Mouse (Mus musculus): ENCODE results near the gene Ms4a7. TPM values are rescaled to one million over a fixed set of nuclear protein-coding genes. Genes with fewer than 3 reads are reported as not detected.
"Not testable (repeated sequence)": the region's sequence is repeated elsewhere in the genome, so short reads cannot be mapped to it uniquely, and the experiment has no call there.

Gene Ms4a7
- polyA plus RNA-seq, 1 experiment from 2014 or later = 3.8 TPM

DNA sequence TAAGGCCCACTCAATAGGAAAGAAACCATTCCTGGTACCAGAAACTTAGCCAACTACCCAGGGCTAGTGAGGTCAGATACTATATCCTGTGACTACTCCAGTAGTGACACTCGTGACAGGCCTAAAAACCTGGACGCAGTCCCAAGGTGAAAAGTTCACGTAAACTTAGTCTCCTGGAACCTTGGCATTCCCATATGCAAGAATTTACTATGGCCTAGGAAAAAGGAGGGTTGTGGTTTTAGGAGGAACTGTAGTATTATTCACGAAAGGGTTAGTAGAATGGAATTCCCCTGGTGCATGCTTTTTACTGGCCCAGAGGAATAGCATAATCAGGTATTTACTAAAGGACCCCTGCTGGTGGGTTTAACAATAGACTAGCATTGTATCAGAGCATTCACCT lies 19.2 kb downstream of the Ms4a7 start:
- H3K27me3 ChIP-seq (replicated peaks) = no peaks in the 10 kb centered on the region
- no peak overlapping the region for H3K4me3 ChIP-seq
- no peak for ATAC-seq (replicated peaks)
- H3K9me3 ChIP-seq = no peaks in the 10 kb centered on the region
- H3K4me1 ChIP-seq = no peaks in the 10 kb centered on the region
- no peaks in the 10 kb centered on the region for H3K36me3 ChIP-seq (replicated peaks)
- no peak overlapping the region for H3K4me2 ChIP-seq
- H3K27ac ChIP-seq = no peak overlapping the region
- WGBS = 92% methylated on average over 4 of the region's 4 CpGs
- H3K9ac ChIP-seq = no peak overlapping the region

DNA sequence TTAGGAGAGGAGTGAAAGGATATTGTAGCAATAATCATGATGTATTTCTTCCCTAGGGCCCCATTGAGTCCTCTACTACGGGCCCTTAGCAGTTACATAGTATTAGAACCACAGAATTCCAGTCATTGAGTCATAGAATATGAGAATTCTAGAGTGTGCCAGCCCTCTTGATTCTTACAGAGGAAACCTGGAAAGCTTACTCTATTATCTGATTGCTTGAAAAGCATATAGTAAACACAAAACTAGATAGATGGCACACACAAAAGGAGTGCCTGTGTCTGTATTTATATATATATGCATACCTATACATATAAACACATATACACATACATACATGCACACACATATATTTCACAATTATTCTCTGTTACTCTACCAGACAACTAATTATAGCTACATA lies 21.6 kb downstream of the Ms4a7 start, which contains the start of gene Ms4a14:
Gene Ms4a14 (minus strand): TSS at position 101 of the 400 bp plus-strand sequence.
- WGBS = 78% methylated on average over 1 of the region's 1 CpGs

DNA sequence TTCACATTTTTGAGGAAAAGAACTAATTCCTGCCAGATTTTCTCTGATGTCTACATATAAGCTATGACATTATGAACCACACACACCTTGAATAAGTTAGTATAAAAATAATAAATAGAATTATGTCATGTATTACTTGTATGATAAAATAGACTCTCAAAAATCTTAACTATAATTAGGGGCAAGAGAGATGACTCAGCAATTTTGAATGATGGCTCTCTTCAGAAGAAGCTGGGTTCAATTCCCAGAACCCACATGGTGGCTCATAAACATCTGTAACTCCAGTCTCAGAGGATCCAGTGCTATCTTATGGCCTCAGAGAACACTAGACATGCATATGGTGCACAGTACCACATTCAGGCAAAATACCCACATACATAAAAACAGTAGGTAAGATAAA lies 27.1 kb downstream of the Ms4a7 start:
- no peak for ATAC-seq (replicated peaks)
- no peak overlapping the region for H3K27ac ChIP-seq
- H3K27me3 ChIP-seq (replicated peaks) = no peaks in the 10 kb centered on the region
- no peaks in the 10 kb centered on the region for H3K4me1 ChIP-seq
- H3K4me2 ChIP-seq = no peak overlapping the region
- H3K36me3 ChIP-seq (replicated peaks) = no peaks in the 10 kb centered on the region
- H3K9me3 ChIP-seq = no peaks in the 10 kb centered on the region
- H3K4me3 ChIP-seq = no peak overlapping the region
- no peak overlapping the region for H3K9ac ChIP-seq

More for the DNA sequence above, 21.6 kb downstream of the Ms4a7 start, which contains the start of gene Ms4a14:
- H3K36me3 ChIP-seq (replicated peaks) = no peaks in the 10 kb centered on the region
- H3K9me3 ChIP-seq = no peaks in the 10 kb centered on the region
- H3K27me3 ChIP-seq (replicated peaks) = no peaks in the 10 kb centered on the region
- no peak within 1 kb of the TSS for H3K4me3 ChIP-seq
- H3K27ac ChIP-seq = no peak within 1 kb of the TSS
- no peaks in the 10 kb centered on the region for H3K4me1 ChIP-seq
- H3K4me2 ChIP-seq = no peak within 1 kb of the TSS
- H3K9ac ChIP-seq = no peak within 1 kb of the TSS
- ATAC-seq (replicated peaks) = no peak

DNA sequence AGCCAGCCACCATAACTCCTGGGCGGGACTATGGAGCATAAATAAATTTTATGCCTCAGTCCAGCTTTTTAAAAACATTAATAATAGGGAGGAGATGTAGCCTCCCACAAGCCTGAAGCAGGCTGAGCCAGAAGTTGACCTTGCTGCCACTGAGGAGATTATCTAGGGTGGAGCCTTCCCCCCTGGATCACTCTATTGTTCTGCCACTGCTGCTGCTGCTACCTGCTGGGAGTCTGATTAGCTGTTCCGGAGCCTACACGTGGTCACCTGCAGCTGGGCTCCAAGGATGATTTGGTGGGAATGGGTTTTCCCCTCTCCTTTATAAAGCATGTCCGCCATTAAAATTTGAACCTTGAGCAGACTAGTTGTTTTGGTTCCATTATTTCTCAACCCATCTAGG lies 36.4 kb downstream of the Ms4a7 start:
- not testable (repeated sequence) for H3K4me2 ChIP-seq

DNA sequence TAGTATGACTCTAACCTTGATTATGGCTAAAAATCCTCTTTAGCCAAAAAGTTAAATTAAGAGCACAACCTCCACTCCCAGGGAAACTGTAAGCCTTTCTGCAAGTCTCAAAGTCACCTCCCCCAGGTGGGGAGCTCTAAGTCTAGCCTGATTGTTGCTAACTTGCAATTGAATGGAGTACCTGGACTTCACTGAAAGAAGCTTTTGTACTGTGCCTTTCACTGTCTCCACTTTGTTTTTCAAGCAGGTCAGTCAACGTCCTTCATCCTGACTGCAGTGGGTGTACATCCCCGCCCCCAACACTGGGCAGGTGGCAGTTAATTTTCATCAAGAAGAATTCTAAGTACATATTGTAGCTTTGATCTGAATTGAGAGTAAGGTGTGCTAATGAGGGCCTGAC lies 37.0 kb downstream of the Ms4a7 start:
- H3K27ac ChIP-seq = no peak overlapping the region
- no peaks in the 10 kb centered on the region for H3K9me3 ChIP-seq
- H3K36me3 ChIP-seq (replicated peaks) = no peaks in the 10 kb centered on the region
- no peak overlapping the region for H3K9ac ChIP-seq
- H3K27me3 ChIP-seq (replicated peaks) = no peaks in the 10 kb centered on the region
- no peaks in the 10 kb centered on the region for H3K4me1 ChIP-seq
- ATAC-seq (replicated peaks) = no peak
- WGBS = 38% methylated on average over 2 of the region's 2 CpGs
- no peak overlapping the region for H3K4me2 ChIP-seq
- no peak overlapping the region for H3K4me3 ChIP-seq

More for the DNA sequence above, 36.4 kb downstream of the Ms4a7 start:
- H3K36me3 ChIP-seq (replicated peaks); H3K9me3 ChIP-seq; ATAC-seq (replicated peaks); H3K4me3 ChIP-seq; H3K27me3 ChIP-seq (replicated peaks); H3K9ac ChIP-seq; H3K27ac ChIP-seq; H3K4me1 ChIP-seq: not testable (repeated sequence)
- WGBS = 41% methylated on average over 4 of the region's 4 CpGs

DNA sequence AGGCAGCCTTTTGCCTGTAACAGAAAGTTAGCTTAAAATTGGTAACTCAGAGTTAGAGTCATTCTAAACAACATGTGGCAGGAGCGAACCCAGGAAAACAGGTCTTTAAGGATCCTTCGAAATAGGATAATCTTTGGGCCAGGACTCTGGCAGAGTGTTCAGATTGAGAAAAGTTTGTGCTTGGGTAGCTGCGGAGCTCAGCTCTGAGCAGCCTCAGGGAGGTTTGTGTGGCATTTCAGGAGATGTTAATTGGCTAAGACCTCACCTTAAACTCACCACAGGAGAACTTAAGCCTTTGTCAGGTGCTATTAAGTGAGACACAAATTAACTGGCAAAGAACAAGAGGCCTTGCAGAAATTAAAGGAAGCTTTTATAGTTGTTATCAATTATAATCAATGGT lies 42.3 kb downstream of the Ms4a7 start:
- not testable (repeated sequence) for H3K4me1 ChIP-seq; H3K27ac ChIP-seq; H3K36me3 ChIP-seq (replicated peaks); ATAC-seq (replicated peaks); H3K9ac ChIP-seq; H3K9me3 ChIP-seq; H3K27me3 ChIP-seq (replicated peaks)
- H3K4me2 ChIP-seq = peak overlapping the region; percentile 56
- 10% methylated on average over 3 of the region's 3 CpGs for WGBS
- peak overlapping the region; percentile 38; the same call in 1 of the 2 replicates for H3K4me3 ChIP-seq

DNA sequence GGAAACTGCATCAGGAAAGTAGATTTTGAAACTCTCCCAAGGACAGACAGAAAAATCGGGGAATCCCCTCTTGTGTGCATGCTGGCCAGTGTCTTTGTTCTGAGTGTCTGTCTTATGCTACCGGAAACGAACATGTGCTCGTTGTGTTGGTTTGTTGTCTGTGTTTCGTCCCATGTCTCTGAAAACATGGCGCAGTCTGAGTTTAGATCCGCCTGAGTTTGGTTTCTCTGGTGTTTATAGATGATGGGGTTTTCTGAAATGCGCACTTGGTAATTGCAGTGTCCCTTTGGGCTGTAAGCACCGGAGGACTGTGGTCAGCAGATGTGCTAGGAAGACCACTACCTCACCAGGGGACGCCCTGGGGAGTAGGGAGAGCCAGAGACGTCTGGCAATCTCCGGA lies 43.0 kb downstream of the Ms4a7 start:
- peak overlapping the region; percentile 38 for H3K4me3 ChIP-seq
- H3K9ac ChIP-seq = peak overlapping the region; percentile 25; the same call in 1 of the 2 replicates
- no peaks in the 10 kb centered on the region for H3K9me3 ChIP-seq
- 13% methylated on average over 12 of the region's 12 CpGs for WGBS
- H3K36me3 ChIP-seq (replicated peaks) = no peaks in the 10 kb centered on the region
- H3K4me2 ChIP-seq = peak overlapping the region; percentile 56
- H3K27me3 ChIP-seq (replicated peaks) = no peaks in the 10 kb centered on the region
- no peak for ATAC-seq (replicated peaks)
- H3K27ac ChIP-seq = no peak overlapping the region
- no peaks in the 10 kb centered on the region for H3K4me1 ChIP-seq

DNA sequence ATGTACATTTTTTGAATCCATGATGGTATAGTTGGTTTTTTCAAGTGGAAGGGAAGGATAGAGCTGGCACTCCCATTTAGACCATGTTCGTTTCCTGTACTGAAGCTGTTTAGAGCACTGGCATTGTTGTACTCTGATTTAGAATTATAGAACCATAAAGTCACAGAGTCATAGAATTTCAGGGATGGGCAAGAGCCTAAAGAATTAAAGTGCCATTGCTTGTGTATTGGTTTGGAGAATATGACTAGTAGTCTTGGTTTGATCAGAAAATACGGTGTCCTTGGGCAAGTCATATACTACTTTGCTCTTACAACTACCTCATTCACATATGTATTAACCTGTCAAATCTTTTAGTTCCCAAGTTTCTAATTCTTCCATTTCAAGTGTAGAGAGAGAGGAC lies 52.2 kb downstream of the Ms4a7 start, which contains the start of gene Ms4a5:
Gene Ms4a5 (minus strand): TSS at position 101 of the 400 bp plus-strand sequence.
- H3K27me3 ChIP-seq (replicated peaks) = no peaks in the 10 kb centered on the region
- H3K36me3 ChIP-seq (replicated peaks) = no peaks in the 10 kb centered on the region
- H3K27ac ChIP-seq = no peak within 1 kb of the TSS
- no peak within 1 kb of the TSS for H3K4me2 ChIP-seq
- no peak within 1 kb of the TSS for H3K4me3 ChIP-seq
- no peaks in the 10 kb centered on the region for H3K4me1 ChIP-seq
- H3K9me3 ChIP-seq = no peaks in the 10 kb centered on the region
- ATAC-seq (replicated peaks) = no peak
- no peak within 1 kb of the TSS for H3K9ac ChIP-seq
- 94% methylated on average over 2 of the region's 2 CpGs for WGBS

DNA sequence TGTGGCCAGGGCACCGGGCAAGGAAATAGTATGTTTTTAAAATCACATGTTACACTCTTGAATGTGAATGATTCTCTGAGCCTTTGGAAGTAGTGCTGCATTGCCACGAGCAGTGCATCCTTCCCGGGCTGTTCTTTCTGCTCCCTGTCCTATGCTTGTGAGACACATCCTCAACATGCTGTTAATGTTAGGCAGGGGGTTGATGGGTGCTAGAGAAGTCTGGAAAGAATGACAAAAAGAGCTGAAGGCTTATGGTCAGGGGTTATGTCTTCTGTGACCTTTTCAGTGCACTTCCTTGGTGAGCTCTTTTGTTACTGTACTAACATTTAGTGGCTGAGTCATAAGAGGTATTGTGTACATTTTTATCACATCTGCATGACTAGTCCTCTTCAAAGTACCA lies 55.7 kb downstream of the Ms4a7 start:
- Histone ChIP-seq H3K4me3 (no peak overlapping the region), H3K4me2 (no peak overlapping the region), H3K27me3 (replicated peaks) (no peaks in the 10 kb centered on the region), H3K27ac (no peak overlapping the region), H3K9ac (no peak overlapping the region), H3K9me3 (no peaks in the 10 kb centered on the region), H3K4me1 (no peaks in the 10 kb centered on the region), H3K36me3 (replicated peaks) (no peaks in the 10 kb centered on the region)
- WGBS = 88% methylated on average over 3 of the region's 3 CpGs
- no peak for ATAC-seq (replicated peaks)

DNA sequence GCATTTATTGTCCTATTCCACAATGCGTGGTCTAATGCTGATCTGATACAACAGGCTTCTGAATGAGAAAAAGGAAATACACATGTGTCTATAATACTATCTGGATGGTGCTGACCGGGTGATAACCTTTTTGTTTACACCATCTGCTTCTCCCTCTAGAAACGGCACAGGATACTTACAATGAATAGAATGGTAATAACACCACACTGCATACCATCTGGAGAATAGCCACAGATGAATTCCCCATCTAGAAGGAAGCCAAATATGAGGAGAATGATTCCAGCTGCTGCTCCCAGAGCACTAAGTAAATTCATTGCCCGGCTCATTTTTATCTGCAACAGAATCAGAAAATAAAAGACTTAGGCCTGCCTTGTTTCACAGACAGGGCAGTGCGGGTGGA lies 59.5 kb downstream of the Ms4a7 start:
- WGBS = 65% methylated on average over 5 of the region's 5 CpGs
- H3K36me3 ChIP-seq (replicated peaks) = no peaks in the 10 kb centered on the region
- H3K4me2 ChIP-seq = no peak overlapping the region
- H3K9ac ChIP-seq = no peak overlapping the region
- ATAC-seq (replicated peaks) = no peak
- H3K27me3 ChIP-seq (replicated peaks) = no peaks in the 10 kb centered on the region
- H3K27ac ChIP-seq = no peak overlapping the region
- no peak overlapping the region for H3K4me3 ChIP-seq
- H3K4me1 ChIP-seq = no peaks in the 10 kb centered on the region
- no peaks in the 10 kb centered on the region for H3K9me3 ChIP-seq

Other genes starting within 250 kb of the Ms4a7 start
- not detected in 2 replicates for gene 1700017D01Rik, start 205.3 kb downstream of the Ms4a7 start, polyA plus RNA-seq (2015; fragmentation: Nextera tagmentation; extraction: Ambion mirVana)
- not detected in 2 replicates for gene 1700025F22Rik, start 170.8 kb downstream of the Ms4a7 start, polyA plus RNA-seq (2015; fragmentation: Nextera tagmentation; extraction: Ambion mirVana)
- gene Ms4a13, start 139.4 kb downstream of the Ms4a7 start, polyA plus RNA-seq (2015; fragmentation: Nextera tagmentation; extraction: Ambion mirVana) = not detected in 2 replicates
- not detected in 2 replicates for gene Ms4a12, start 103.7 kb downstream of the Ms4a7 start, polyA plus RNA-seq (2015; fragmentation: Nextera tagmentation; extraction: Ambion mirVana)
- not detected in 2 replicates for gene Ms4a1, start 69.9 kb downstream of the Ms4a7 start, polyA plus RNA-seq (2015; fragmentation: Nextera tagmentation; extraction: Ambion mirVana)
- not detected in 2 replicates for gene Ms4a5, start 52.3 kb downstream of the Ms4a7 start, polyA plus RNA-seq (2015; fragmentation: Nextera tagmentation; extraction: Ambion mirVana)
- 0.04 TPM in 1 of 2 replicates, not detected in the other for gene Ms4a14, start 21.7 kb downstream of the Ms4a7 start, polyA plus RNA-seq (2015; fragmentation: Nextera tagmentation; extraction: Ambion mirVana)
- 3.3 and 3.9 TPM in 2 replicates for gene Ms4a4a, start 39.4 kb upstream of the Ms4a7 start, polyA plus RNA-seq (2015; fragmentation: Nextera tagmentation; extraction: Ambion mirVana)
- gene Ms4a4c, start 68.6 kb upstream of the Ms4a7 start, polyA plus RNA-seq (2015; fragmentation: Nextera tagmentation; extraction: Ambion mirVana) = 0.32 and 1.2 TPM in 2 replicates
- gene Ms4a4b, start 107.4 kb upstream of the Ms4a7 start, polyA plus RNA-seq (2015; fragmentation: Nextera tagmentation; extraction: Ambion mirVana) = 0.25 TPM in 1 of 2 replicates, not detected in the other
- 2.2 and 2.5 TPM in 2 replicates for gene Ms4a6c, start 133.2 kb upstream of the Ms4a7 start, polyA plus RNA-seq (2015; fragmentation: Nextera tagmentation; extraction: Ambion mirVana)
- not detected in 2 replicates for gene Gm8369, start 149.8 kb upstream of the Ms4a7 start, polyA plus RNA-seq (2015; fragmentation: Nextera tagmentation; extraction: Ambion mirVana)
- 2.5 and 2.7 TPM in 2 replicates for gene Ms4a6b, start 180.4 kb upstream of the Ms4a7 start, polyA plus RNA-seq (2015; fragmentation: Nextera tagmentation; extraction: Ambion mirVana)
- not detected in 2 replicates for gene Ms4a4d, start 200.7 kb upstream of the Ms4a7 start, polyA plus RNA-seq (2015; fragmentation: Nextera tagmentation; extraction: Ambion mirVana)

Measured in midbrain, embryonic 15.5 days (tissue).